Mouse (Mus musculus) left cerebral cortex, postnatal 10 days (tissue): ENCODE data around the gene Atg3. TPM values are rescaled to one million over a fixed set of nuclear protein-coding genes. Genes with fewer than 3 reads are reported as not detected.

Experiments used
- DNase-seq, 2 experiments: peaks; one replicate each; pipeline ENCODE4 v3.0.0; 2021 to 2022; ENCODE audit warnings: low spot score in 2 of 2, mixed read lengths in 1 of 2; ENCODE audit errors: extremely low spot score in 1 of 2
- intact Hi-C: fragments of 180-260 bp; cut with DNase I; formaldehyde crosslinking; loops from one replicate; pipeline ENCODE4 v1.15.1; 2025
- total RNA-seq, 2 experiments: library from RNA; stranded (reverse); gene quantifications; 2 replicates each; pipeline ENCODE4 v1.2.3; 2021

Atg3 gene
- total RNA-seq, 2 experiments from 2014 or later = 44.3 to 46.1 TPM

- intact Hi-C loops = loop anchor here (5.0 kb wide), 4 partner anchors 195 to 435 kb away; no protein-coding TSS in a partner anchor
- peak; percentile 51 to 74 for DNase-seq
Observed at GRCm38 (mm10) chr16:45196816-45197215, 38.2 kb downstream of the Atg3 start.

- DNase-seq = no peak
- intact Hi-C loops = no loop called here
Observed at GRCm38 (mm10) chr16:45201395-45201794, 42.8 kb downstream of the Atg3 start.

GRCm38 (mm10) chr16:45204438-45204837, 45.9 kb downstream of the Atg3 start:
- intact Hi-C loops = no loop called here
- no peak for DNase-seq

- no peak for DNase-seq
- intact Hi-C loops = no loop called here
Observed at GRCm38 (mm10) chr16:45204859-45205670, 46.5 kb downstream of the Atg3 start.

GRCm38 (mm10) chr16:45222016-45222415, 63.4 kb downstream of the Atg3 start:
- DNase-seq = no peak

DNA sequence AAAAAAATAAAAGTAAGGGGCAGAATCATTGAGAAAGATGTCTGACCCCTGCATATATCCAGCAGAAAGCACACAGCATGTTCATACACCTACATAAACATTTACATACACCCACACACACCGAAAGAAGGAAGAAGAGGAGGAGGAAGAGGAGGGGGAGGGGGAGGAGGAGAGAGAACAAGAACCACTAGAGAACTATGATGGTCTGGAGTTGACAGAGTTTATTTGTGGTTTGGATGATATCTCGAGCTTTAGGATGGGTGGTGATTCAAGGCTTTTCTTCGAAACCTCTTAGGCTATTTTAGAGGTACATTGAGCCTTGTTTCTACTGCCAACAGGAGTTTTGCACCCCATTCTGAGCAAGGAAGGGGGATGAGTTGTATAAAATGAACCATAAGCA, 64.2 kb downstream of the Atg3 start:
- intact Hi-C loops = no loop called here
- no peak for DNase-seq

More at GRCm38 (mm10) chr16:45222016-45222415, 63.4 kb downstream of the Atg3 start:
- intact Hi-C loops = no loop called here

DNA sequence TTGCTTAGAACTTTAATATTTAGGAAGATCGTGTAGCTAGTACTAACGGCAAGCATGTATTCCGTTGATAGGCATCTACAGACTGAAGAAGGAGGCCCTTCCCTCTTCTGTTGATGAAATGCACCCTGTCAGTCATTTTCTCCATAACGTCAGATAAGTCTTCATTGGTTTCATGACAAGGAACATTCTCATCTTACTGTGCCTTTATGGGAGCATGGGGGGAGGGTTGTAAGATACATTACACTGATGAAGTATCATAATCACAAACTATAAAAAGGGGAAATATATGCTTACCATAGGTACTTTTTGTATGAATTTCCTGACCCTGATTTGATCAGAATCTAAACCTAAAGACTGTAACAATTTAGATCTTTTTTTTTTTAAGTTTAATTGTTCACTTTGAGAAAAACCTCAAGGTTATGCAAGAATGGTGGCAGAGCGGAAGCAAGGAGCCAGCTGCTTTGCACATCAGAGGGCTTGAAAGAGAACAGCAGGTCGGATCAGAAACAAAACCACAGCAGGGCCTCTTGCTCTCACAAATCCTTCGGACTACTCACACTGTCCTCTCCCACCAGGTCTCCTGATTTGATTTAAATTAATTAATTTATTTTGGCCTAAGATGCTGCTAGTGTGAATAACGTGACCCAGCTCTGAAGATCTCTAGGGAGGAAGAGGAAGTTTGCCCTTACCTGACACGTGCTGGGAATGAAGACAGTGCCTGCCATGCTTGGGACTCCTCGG, 65.2 kb downstream of the Atg3 start, which contains the start of gene Btla:
TSS of gene Btla (plus strand) at position 668 of the 741 bp plus-strand sequence.
- DNase-seq = no peak
- intact Hi-C loops = no loop called here

DNA sequence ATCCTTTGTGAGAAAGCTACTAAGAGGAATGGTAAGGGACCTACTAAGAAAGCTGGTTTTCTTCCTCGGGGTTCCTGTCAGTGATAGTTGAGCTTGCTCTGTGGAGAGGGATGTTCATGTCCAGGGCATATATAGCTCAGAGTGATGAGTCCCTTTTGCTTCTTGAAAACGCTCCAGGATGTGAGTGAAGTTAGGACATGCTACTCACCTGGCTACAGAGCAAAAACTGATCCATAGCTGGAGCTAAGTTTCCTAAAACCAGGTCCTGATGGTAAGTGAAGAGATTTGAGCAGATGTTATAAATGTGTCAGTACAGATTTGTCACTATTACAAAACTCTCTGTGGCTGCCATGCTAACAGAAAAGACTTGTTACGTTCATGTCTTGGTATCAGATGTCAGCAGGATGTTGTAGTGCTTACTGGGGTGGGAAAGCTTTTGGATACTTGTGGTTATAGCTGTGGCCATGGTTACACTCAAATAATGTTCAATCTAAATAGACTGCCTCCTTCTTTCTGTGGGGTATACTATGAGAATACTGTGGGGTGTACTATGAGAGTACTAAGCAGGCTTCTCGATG, 65.9 kb downstream of the Atg3 start:
- intact Hi-C loops = no loop called here
- DNase-seq = no peak

GRCm38 (mm10) chr16:45227002-45227401, 68.4 kb downstream of the Atg3 start:
- DNase-seq = no peak
- intact Hi-C loops = no loop called here

- no peak for DNase-seq
- intact Hi-C loops = no loop called here
Observed at GRCm38 (mm10) chr16:45231296-45231695, 72.7 kb downstream of the Atg3 start.

DNA sequence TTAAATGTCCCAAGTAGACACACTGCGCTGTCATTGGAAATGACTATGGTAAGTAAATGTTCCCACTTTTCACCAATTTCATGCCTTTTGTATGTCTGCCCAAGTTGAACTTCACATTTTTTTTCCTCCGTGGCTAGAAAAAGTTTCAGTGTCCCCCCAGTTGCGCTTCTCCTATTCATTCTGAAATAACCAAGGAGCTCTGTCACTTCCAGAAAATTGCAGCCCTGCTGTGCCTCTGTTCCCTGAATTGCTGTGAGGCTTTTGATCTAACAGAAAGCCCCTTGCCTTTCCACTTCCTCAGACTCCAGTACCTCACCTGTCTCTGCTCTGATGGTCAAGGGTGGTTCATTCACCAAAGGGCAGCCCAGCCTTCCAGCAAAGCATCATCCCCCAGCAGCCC, 74.4 kb downstream of the Atg3 start:
- intact Hi-C loops = no loop called here
- no peak for DNase-seq

Other genes starting within 250 kb of the Atg3 start
- gene Cd200r3, start 215.1 kb upstream of the Atg3 start, total RNA-seq = not detected
- 10 to 100 TPM in 1 of 2 experiments, 1 to 10 TPM in 1; 9.6 to 11.7 TPM for gene Ccdc80, start 65.4 kb upstream of the Atg3 start, total RNA-seq
- gene Slc35a5, start 79 bp upstream of the Atg3 start, total RNA-seq = 10 to 100 TPM; 54.2 to 54.9 TPM
- under 1 TPM; 0.17 to 0.28 TPM for gene Btla, start 65.5 kb downstream of the Atg3 start, total RNA-seq